Mouse (Mus musculus): ENCODE results near the gene Ppil4.
"Not testable (repeated sequence)": the region's sequence is repeated elsewhere in the genome, so short reads cannot be mapped to it uniquely, and the experiment has no call there.

The Ppil4 gene

GRCm38 (mm10) chr10:7792751-7793385, at the start of gene Ppil4, which contains the start of gene Ginm1:
Gene Ppil4, plus strand, starts transcription at chr10:7792891.
Gene Ginm1, minus strand, starts transcription at chr10:7792824.
- DNase-seq (ENCODE audit: extremely low spot score, low read depth, low spot score), result peak; percentile 75

GRCm38 (mm10) chr10:7745528-7745927, 47.2 kb upstream of the Ppil4 start:
- not testable (repeated sequence) for DNase-seq (ENCODE audit: extremely low spot score, low read depth, low spot score)

GRCm38 (mm10) chr10:7748752-7749151, 43.9 kb upstream of the Ppil4 start:
- no peak for DNase-seq (ENCODE audit: extremely low spot score, low read depth, low spot score)

GRCm38 (mm10) chr10:7757544-7757943, 35.1 kb upstream of the Ppil4 start:
- DNase-seq (ENCODE audit: extremely low spot score, low read depth, low spot score), result no peak

- DNase-seq (ENCODE audit: extremely low spot score, low read depth, low spot score), result no peak
Observed at GRCm38 (mm10) chr10:7772346-7772745, 20.3 kb upstream of the Ppil4 start.

GRCm38 (mm10) chr10:7772769-7773168, 19.9 kb upstream of the Ppil4 start:
- no peak for DNase-seq (ENCODE audit: extremely low spot score, low read depth, low spot score)

GRCm38 (mm10) chr10:7775421-7775820, 17.3 kb upstream of the Ppil4 start:
- no peak for DNase-seq (ENCODE audit: extremely low spot score, low read depth, low spot score)

- no peak for DNase-seq (ENCODE audit: extremely low spot score, low read depth, low spot score)
Observed at GRCm38 (mm10) chr10:7778361-7778760, 14.3 kb upstream of the Ppil4 start.

GRCm38 (mm10) chr10:7779751-7780237, 12.9 kb upstream of the Ppil4 start:
- DNase-seq (ENCODE audit: extremely low spot score, low read depth, low spot score), result no peak

GRCm38 (mm10) chr10:7780238-7781176, 12.2 kb upstream of the Ppil4 start:
- peak; percentile 53 for DNase-seq (ENCODE audit: extremely low spot score, low read depth, low spot score)

- DNase-seq (ENCODE audit: extremely low spot score, low read depth, low spot score), result no peak
Observed at GRCm38 (mm10) chr10:7781214-7781613, 11.5 kb upstream of the Ppil4 start.

GRCm38 (mm10) chr10:7787319-7787718, 5.4 kb upstream of the Ppil4 start:
- no peak for DNase-seq (ENCODE audit: extremely low spot score, low read depth, low spot score)

GRCm38 (mm10) chr10:7792254-7792750, 389 bp upstream of the Ppil4 start:
- no peak for DNase-seq (ENCODE audit: extremely low spot score, low read depth, low spot score)

GRCm38 (mm10) chr10:7801258-7801657, 8.6 kb downstream of the Ppil4 start:
- DNase-seq (ENCODE audit: extremely low spot score, low read depth, low spot score), result no peak

- no peak for DNase-seq (ENCODE audit: extremely low spot score, low read depth, low spot score)
Observed at GRCm38 (mm10) chr10:7802519-7803140, 9.9 kb downstream of the Ppil4 start.

GRCm38 (mm10) chr10:7809937-7810336, 17.2 kb downstream of the Ppil4 start:
- peak; percentile 83 for DNase-seq (ENCODE audit: extremely low spot score, low read depth, low spot score)

- DNase-seq (ENCODE audit: extremely low spot score, low read depth, low spot score), result no peak
Observed at GRCm38 (mm10) chr10:7816476-7816875, 23.8 kb downstream of the Ppil4 start.

GRCm38 (mm10) chr10:7818676-7819075, 26.0 kb downstream of the Ppil4 start:
- no peak for DNase-seq (ENCODE audit: extremely low spot score, low read depth, low spot score)

- DNase-seq (ENCODE audit: extremely low spot score, low read depth, low spot score), result no peak
Observed at GRCm38 (mm10) chr10:7819156-7819555, 26.5 kb downstream of the Ppil4 start.

- DNase-seq (ENCODE audit: extremely low spot score, low read depth, low spot score), result no peak
Observed at GRCm38 (mm10) chr10:7819603-7820002, 26.9 kb downstream of the Ppil4 start.

GRCm38 (mm10) chr10:7820171-7820570, 27.5 kb downstream of the Ppil4 start:
- DNase-seq (ENCODE audit: extremely low spot score, low read depth, low spot score), result no peak

Data from hindlimb bud, embryonic 11.5 days (tissue).